8 mouse cellular contexts compared by ENCODE assay signal in the genomic region with DNA sequence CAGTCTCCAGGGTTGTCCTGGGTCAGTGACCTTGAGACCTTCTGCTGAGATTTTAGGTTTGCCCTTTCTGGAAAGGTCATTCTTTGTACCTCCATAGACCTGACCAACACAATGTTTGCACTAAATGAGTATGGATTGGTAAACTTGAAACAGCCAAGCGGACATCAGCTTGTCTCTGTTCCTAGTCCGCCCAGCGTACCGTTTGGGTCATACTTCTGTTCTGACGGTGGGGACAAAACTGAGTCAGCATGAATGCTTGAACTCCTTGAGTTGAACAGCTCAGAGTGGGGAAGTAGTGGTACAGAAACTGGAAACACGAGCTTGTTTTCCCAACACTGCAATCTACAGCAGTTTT. TPM values are rescaled to one million over a fixed set of nuclear protein-coding genes. Genes with fewer than 3 reads are reported as not detected.
DNase-seq lines count a peak whose midpoint lies in the region; ATAC-seq and TF ChIP-seq lines count a peak whose summit lies in the region.

No protein-coding gene starts in this region.

- WGBS in embryonic facial prominence, embryonic 10.5 days = 8% methylated on average over 6 of the region's 6 CpGs
- 12% methylated on average over 6 of the region's 6 CpGs for WGBS in lung, adult 2 months

- H3K4me3 ChIP-seq in embryonic facial prominence, embryonic 10.5 days = peak overlapping the region; percentile 95
- H3K4me3 ChIP-seq in lung, adult 2 months (replicated peaks; ENCODE audit: extremely low read depth, low read depth, low read length) = peak overlapping the region; percentile 89

- no peak for TF ChIP-seq POLR2A in lung, adult 2 months (IDR thresholded peaks at IDR 0.05; ENCODE audit: borderline replicate concordance, extremely low read depth, low read depth, low read length)

- DNase-seq in layer of hippocampus, adult 9-11 months = peak; percentile 67
- DNase-seq in layer of hippocampus, postnatal 10 days (ENCODE audit: low spot score in 2 of 2) = no peak
- no peak for DNase-seq in embryonic facial prominence, embryonic 10.5 days (ENCODE audit: low spot score)
- DNase-seq in lung, adult 2 months = no peak
- peak; percentile 51 for DNase-seq in skeletal muscle tissue, adult 2 months (ENCODE audit: low read depth, low spot score)
- DNase-seq in right cerebral cortex, postnatal 14 days = no peak
- DNase-seq in right cerebral cortex, adult 18-20 months = no peak

- H3K4me1 ChIP-seq in embryonic facial prominence, embryonic 10.5 days = peaks cover 47% of the 10 kb centered on the region
- peaks cover 7% of the 10 kb centered on the region; the same call in 1 of the 2 replicates for H3K4me1 ChIP-seq in lung, adult 2 months (ENCODE audit: control insufficient read depth, insufficient read depth, low read length)

- peak overlapping the region; percentile 100 for H3K27ac ChIP-seq in embryonic facial prominence, embryonic 10.5 days (replicated peaks)

- no peak for TF ChIP-seq CTCF in lung, adult 2 months (IDR thresholded peaks at IDR 0.05; ENCODE audit: insufficient read depth, low read length)

- ATAC-seq in hematopoietic stem cell, adult 5-6 weeks (replicated peaks in 1 of 2; ENCODE audit: insufficient read depth in 1 of 2, low FRiP score in 2 of 2, low TSS enrichment in 1 of 2, low read depth in 1 of 2, poor library complexity in 2 of 2, severe bottlenecking in 2 of 2) = peak; percentile 48 to 50; a peak in 3 of 4 replicates

- no peaks in the 10 kb centered on the region for H3K9me3 ChIP-seq in embryonic facial prominence, embryonic 10.5 days

- no peaks in the 10 kb centered on the region for H3K27me3 ChIP-seq in embryonic facial prominence, embryonic 10.5 days (replicated peaks; ENCODE audit: low read depth, poor library complexity, severe bottlenecking)

- peaks cover 24% of the 10 kb centered on the region for H3K36me3 ChIP-seq in embryonic facial prominence, embryonic 10.5 days (replicated peaks)

RNA-seq across cellular contexts. Expression of gene Wdfy3, which starts 0.7 kb away (rescaled TPM):
- total RNA-seq in layer of hippocampus, postnatal 10 days (2021) = 100 to 1,000 TPM; 105 to 106 TPM
- 17.0 and 17.2 TPM in 2 replicates for polyA plus RNA-seq in embryonic facial prominence, embryonic 10.5 days (2016; fragmentation: Nextera tagmentation; extraction: Ambion mirVana)
- 11.2 and 12.4 TPM in 2 replicates for total RNA-seq in hematopoietic stem cell, adult 5-6 weeks (2017)
- 32.4 and 33.0 TPM in 2 replicates for polyA plus RNA-seq in lung, adult 2 months (2012; rRNA removed)

Comparison
In these comparisons a context has a peak if more than half of its experiments do, and no peak if none do; other contexts are left out.
1. DNase-seq: peak in layer of hippocampus, adult 9-11 months (single experiment) and skeletal muscle tissue, adult 2 months (single experiment); none in layer of hippocampus, postnatal 10 days (0 of 2), embryonic facial prominence, embryonic 10.5 days (single experiment), lung, adult 2 months (single experiment), right cerebral cortex, postnatal 14 days (single experiment) and right cerebral cortex, adult 18-20 months (single experiment).